Mouse (Mus musculus) ES-E14 (cell line): ENCODE results near the gene Gga3.

Experiments used
- HCFC1 ChIP-seq: IDR thresholded peaks from 2 replicates; pipeline ENCODE4 v1.6.1; 2012; ENCODE audit warnings: low read length, inconsistent platforms, borderline replicate concordance; ENCODE audit not compliant: insufficient read depth
- MAFK ChIP-seq: IDR thresholded peaks from 2 replicates; pipeline ENCODE4 v1.6.1; 2014; ENCODE audit warnings: mild to moderate bottlenecking, low read depth, low read length, inconsistent platforms; ENCODE audit not compliant: insufficient read depth

DNA sequence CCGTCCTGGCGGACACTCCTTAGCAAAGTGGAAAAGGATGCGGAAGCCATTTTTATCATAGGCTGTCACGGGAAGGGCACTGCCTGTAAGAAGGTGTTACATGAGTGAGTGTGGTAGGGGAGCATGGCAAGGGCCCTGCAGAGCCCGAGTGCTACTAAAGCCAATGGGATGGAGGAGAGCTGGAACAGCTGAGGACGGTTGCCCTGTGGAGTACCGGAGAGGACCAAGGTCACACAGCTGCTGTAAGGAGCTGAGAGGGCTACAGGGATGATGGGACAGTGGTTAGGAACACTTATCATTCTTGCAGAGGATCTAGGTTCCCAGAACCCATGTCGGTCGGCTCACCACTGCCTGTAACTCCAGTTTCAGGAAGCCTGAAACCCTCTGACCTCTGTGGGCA, 17.4 kb downstream of the Gga3 start:
- TF ChIP-seq MAFK (no peak), HCFC1 (no peak)
